Mouse (Mus musculus): Measurements from ENCODE around the gene Scaf4. TPM values are rescaled to one million over a fixed set of nuclear protein-coding genes. Genes with fewer than 3 reads are reported as not detected.
A peak's percentile ranks its signal among the peaks of the same experiment; 100 is the strongest.
"Not testable (repeated sequence)": the region's sequence is repeated elsewhere in the genome, so short reads cannot be mapped to it uniquely, and the experiment has no call there.

Gene Scaf4
- polyA plus RNA-seq, 1 experiment from 2014 or later: 12.1 TPM

GRCm38 (mm10) chr16:90252521-90252920 is 31.8 kb downstream of the Scaf4 start:
- ATAC-seq (no peak), DNase-seq (ENCODE audit: low spot score) (no peak)
- Histone ChIP-seq H3K4me3 (ENCODE audit: low read depth, low read length) (no peak overlapping the region), H3K27me3 (replicated peaks; ENCODE audit: insufficient read depth, low read length) (no peaks in the 10 kb centered on the region), H3K4me2 (replicated peaks; ENCODE audit: low read depth, low read length) (no peak overlapping the region), H3K4me1 (ENCODE audit: insufficient read depth, low read depth, low read length) (no peaks in the 10 kb centered on the region), H3K36me3 (ENCODE audit: insufficient read depth, low read length) (peaks cover 49% of the 10 kb centered on the region), H3K27ac (ENCODE audit: low read length) (no peak overlapping the region), H3K9me3 (ENCODE audit: low read length) (no peaks in the 10 kb centered on the region), H3K9ac (replicated peaks; ENCODE audit: low read depth) (no peak overlapping the region)
- 92% methylated on average over 2 of the region's 2 CpGs for WGBS
- no peak for TF ChIP-seq EP300 (IDR thresholded peaks at IDR 0.05)
- TF ChIP-seq CTCF (IDR thresholded peaks at IDR 0.05): no peak

- not testable (repeated sequence) for H3K4me1 ChIP-seq (ENCODE audit: insufficient read depth, low read depth, low read length); H3K9ac ChIP-seq (replicated peaks; ENCODE audit: low read depth); ATAC-seq; H3K9me3 ChIP-seq (ENCODE audit: low read length); H3K27me3 ChIP-seq (replicated peaks; ENCODE audit: insufficient read depth, low read length); H3K27ac ChIP-seq (ENCODE audit: low read length); DNase-seq (ENCODE audit: low spot score); H3K4me2 ChIP-seq (replicated peaks; ENCODE audit: low read depth, low read length); H3K4me3 ChIP-seq (ENCODE audit: low read depth, low read length)
- H3K36me3 ChIP-seq (ENCODE audit: insufficient read depth, low read length): peaks cover 42% of the 10 kb centered on the region
- WGBS: 85% methylated on average over 3 of the region's 3 CpGs
Measured at GRCm38 (mm10) chr16:90251256-90251655, 33.0 kb downstream of the Scaf4 start.

GRCm38 (mm10) chr16:90250099-90250498 is 34.2 kb downstream of the Scaf4 start:
- Histone ChIP-seq H3K9me3 (ENCODE audit: low read length) (no peaks in the 10 kb centered on the region), H3K4me2 (replicated peaks; ENCODE audit: low read depth, low read length) (no peak overlapping the region), H3K27me3 (replicated peaks; ENCODE audit: insufficient read depth, low read length) (no peaks in the 10 kb centered on the region), H3K9ac (replicated peaks; ENCODE audit: low read depth) (no peak overlapping the region), H3K36me3 (ENCODE audit: insufficient read depth, low read length) (peaks cover 50% of the 10 kb centered on the region), H3K27ac (ENCODE audit: low read length) (no peak overlapping the region), H3K4me1 (ENCODE audit: insufficient read depth, low read depth, low read length) (no peaks in the 10 kb centered on the region), H3K4me3 (ENCODE audit: low read depth, low read length) (no peak overlapping the region)
- 90% methylated on average over 7 of the region's 7 CpGs for WGBS
- ATAC-seq (no peak), DNase-seq (ENCODE audit: low spot score) (no peak)
- TF ChIP-seq EP300 (IDR thresholded peaks at IDR 0.05) (no peak), CTCF (IDR thresholded peaks at IDR 0.05) (no peak)

GRCm38 (mm10) chr16:90242426-90243304 is 41.6 kb downstream of the Scaf4 start:
- Histone ChIP-seq H3K4me1 (ENCODE audit: insufficient read depth, low read depth, low read length) (no peaks in the 10 kb centered on the region), H3K27ac (ENCODE audit: low read length) (no peak overlapping the region), H3K9ac (replicated peaks; ENCODE audit: low read depth) (no peak overlapping the region), H3K9me3 (ENCODE audit: low read length) (no peaks in the 10 kb centered on the region), H3K4me2 (replicated peaks; ENCODE audit: low read depth, low read length) (no peak overlapping the region), H3K4me3 (ENCODE audit: low read depth, low read length) (no peak overlapping the region), H3K36me3 (ENCODE audit: insufficient read depth, low read length) (peaks cover 38% of the 10 kb centered on the region; the same call in 1 of the 2 replicates), H3K27me3 (replicated peaks; ENCODE audit: insufficient read depth, low read length) (no peaks in the 10 kb centered on the region)
- TF ChIP-seq CTCF (IDR thresholded peaks at IDR 0.05): no peak
- no peak for TF ChIP-seq EP300 (IDR thresholded peaks at IDR 0.05)
- no peak; the same call in 1 of the 2 replicates for ATAC-seq
- 68% methylated on average over 17 of the region's 17 CpGs for WGBS
- DNase-seq (ENCODE audit: low spot score): no peak

GRCm38 (mm10) chr16:90241875-90242274 is 42.4 kb downstream of the Scaf4 start:
- no peaks in the 10 kb centered on the region for H3K4me1 ChIP-seq (ENCODE audit: insufficient read depth, low read depth, low read length)
- peaks cover 32% of the 10 kb centered on the region; the same call in 1 of the 2 replicates for H3K36me3 ChIP-seq (ENCODE audit: insufficient read depth, low read length)
- no peaks in the 10 kb centered on the region for H3K9me3 ChIP-seq (ENCODE audit: low read length)
- H3K4me2 ChIP-seq (replicated peaks; ENCODE audit: low read depth, low read length): no peak overlapping the region
- no peak for DNase-seq (ENCODE audit: low spot score)
- WGBS: 89% methylated on average over 4 of the region's 4 CpGs
- H3K27me3 ChIP-seq (replicated peaks; ENCODE audit: insufficient read depth, low read length): no peaks in the 10 kb centered on the region
- ATAC-seq: no peak
- H3K9ac ChIP-seq (replicated peaks; ENCODE audit: low read depth): no peak overlapping the region
- no peak overlapping the region for H3K27ac ChIP-seq (ENCODE audit: low read length)
- H3K4me3 ChIP-seq (ENCODE audit: low read depth, low read length): no peak overlapping the region
- TF ChIP-seq CTCF (IDR thresholded peaks at IDR 0.05) (no peak), EP300 (IDR thresholded peaks at IDR 0.05) (no peak)

GRCm38 (mm10) chr16:90239128-90239746 is 45.1 kb downstream of the Scaf4 start:
- H3K27ac ChIP-seq (ENCODE audit: low read length): no peak overlapping the region
- H3K9me3 ChIP-seq (ENCODE audit: low read length): no peaks in the 10 kb centered on the region
- TF ChIP-seq EP300 (IDR thresholded peaks at IDR 0.05): no peak
- H3K36me3 ChIP-seq (ENCODE audit: insufficient read depth, low read length): peaks cover 16% of the 10 kb centered on the region; the same call in 1 of the 2 replicates
- DNase-seq (ENCODE audit: low spot score) (peak; percentile 59), ATAC-seq (peak; percentile 33; the same call in 1 of the 2 replicates)
- no peaks in the 10 kb centered on the region for H3K4me1 ChIP-seq (ENCODE audit: insufficient read depth, low read depth, low read length)
- no peak overlapping the region for H3K4me2 ChIP-seq (replicated peaks; ENCODE audit: low read depth, low read length)
- 66% methylated on average over 6 of the region's 6 CpGs for WGBS
- H3K27me3 ChIP-seq (replicated peaks; ENCODE audit: insufficient read depth, low read length): no peaks in the 10 kb centered on the region
- no peak overlapping the region for H3K4me3 ChIP-seq (ENCODE audit: low read depth, low read length)
- H3K9ac ChIP-seq (replicated peaks; ENCODE audit: low read depth): no peak overlapping the region

All from lung, postnatal 0 days (tissue).